Mouse (Mus musculus) embryonic stem cell, embryonic (primary cell): ENCODE results near the gene Gm20388.

Experiments used
- CTCF ChIA-PET, 4 experiments: fragments of 300-600 bp in 2 of 4; fragments of 350-600 bp in 2 of 4; sonication (Branson Sonifier 250); formaldehyde crosslinking; loops; one replicate each; lab custom pipeline; 2022; ENCODE audit warnings: inconsistent platforms in 2 of 4; lab: Charles Lee
- POLR2A ChIA-PET, 4 experiments: fragments of 300-600 bp in 2 of 4; fragments of 350-600 bp in 2 of 4; sonication (Branson Sonifier 250); formaldehyde crosslinking; loops; one replicate each; lab custom pipeline; 2022; ENCODE audit warnings: antibody characterized with exemption in 4 of 4, inconsistent platforms in 1 of 4; lab: Charles Lee

Gene Gm20388

GRCm38 (mm10) chr8:122197342-122197741, 2286.7 kb downstream of the Gm20388 start:
- ChIA-PET POLR2A (no interaction called here), CTCF (interaction anchor here in 2 of 4 experiments (0.6 to 0.7 kb wide), 2 partner anchors 57 to 553 kb away, joined by 3 to 6 read pairs; no protein-coding TSS in a partner anchor)

- CTCF ChIA-PET = interaction anchor here in 2 of 4 experiments (0.9 to 1.0 kb wide), 2 partner anchors 17 to 71 kb away, joined by 3 read pairs; no protein-coding TSS in a partner anchor
- POLR2A ChIA-PET = no interaction called here
Measured at GRCm38 (mm10) chr8:122198378-122199025, 2287.9 kb downstream of the Gm20388 start.

GRCm38 (mm10) chr8:122199191-122199590, 2288.6 kb downstream of the Gm20388 start:
- POLR2A ChIA-PET = interaction anchor here in 1 of 4 experiments (1.1 kb wide), 1 partner anchor 349 kb away, joined by 3 read pairs; no protein-coding TSS in a partner anchor

GRCm38 (mm10) chr8:122199841-122200240, 2289.2 kb downstream of the Gm20388 start:
- POLR2A ChIA-PET = interaction anchor here in 2 of 4 experiments (0.6 to 1.6 kb wide), 6 partner anchors 12 to 349 kb away, joined by 3 to 4 read pairs (median 3); no protein-coding TSS in a partner anchor
- CTCF ChIA-PET = no interaction called here

More at GRCm38 (mm10) chr8:122199191-122199590, 2288.6 kb downstream of the Gm20388 start:
- CTCF ChIA-PET = interaction anchor here in 2 of 4 experiments (0.9 to 1.0 kb wide), 2 partner anchors 16 to 70 kb away, joined by 3 read pairs; no protein-coding TSS in a partner anchor

- POLR2A ChIA-PET = interaction anchor here in 1 of 4 experiments (0.8 kb wide), 1 partner anchor 11 kb away, joined by 3 read pairs; no protein-coding TSS in a partner anchor
- CTCF ChIA-PET = interaction anchor here in 2 of 4 experiments (0.6 to 1.7 kb wide), 2 partner anchors 17 to 75 kb away, joined by 3 to 4 read pairs; no protein-coding TSS in a partner anchor
Measured at GRCm38 (mm10) chr8:122211591-122211990, 2300.9 kb downstream of the Gm20388 start.

GRCm38 (mm10) chr8:122215630-122216029, 2305.0 kb downstream of the Gm20388 start:
- CTCF ChIA-PET = interaction anchor here in 1 of 4 experiments (1.3 kb wide), 2 partner anchors 17 to 54 kb away, joined by 3 to 4 read pairs; no protein-coding TSS in a partner anchor
- POLR2A ChIA-PET = interaction anchor here in 1 of 4 experiments (1.4 kb wide), 1 partner anchor 16 kb away, joined by 3 read pairs; no protein-coding TSS in a partner anchor

GRCm38 (mm10) chr8:122216433-122216832, 2305.8 kb downstream of the Gm20388 start:
- ChIA-PET CTCF (interaction anchor here in 1 of 4 experiments (1.3 kb wide), 2 partner anchors 18 to 53 kb away, joined by 3 to 4 read pairs; no protein-coding TSS in a partner anchor), POLR2A (interaction anchor here in 1 of 4 experiments (1.4 kb wide), 1 partner anchor 16 kb away, joined by 3 read pairs; no protein-coding TSS in a partner anchor)

GRCm38 (mm10) chr8:122217456-122218177, 2307.0 kb downstream of the Gm20388 start:
- ChIA-PET CTCF (interaction anchor here in 1 of 4 experiments (1.1 kb wide), 1 partner anchor 12 kb away, joined by 6 read pairs; no protein-coding TSS in a partner anchor), POLR2A (interaction anchor here in 1 of 4 experiments (1.0 to 1.3 kb wide), 2 partner anchors 11 to 33 kb away, joined by 3 read pairs; no protein-coding TSS in a partner anchor)

GRCm38 (mm10) chr8:122223976-122224649, 2313.5 kb downstream of the Gm20388 start:
- ChIA-PET POLR2A (interaction anchor here in 1 of 4 experiments (0.7 kb wide), 1 partner anchor 51 kb away, joined by 3 read pairs; no protein-coding TSS in a partner anchor), CTCF (interaction anchor here in 1 of 4 experiments (0.5 kb wide), 1 partner anchor 424 kb away, joined by 3 read pairs; no protein-coding TSS in a partner anchor)

- CTCF ChIA-PET = no interaction called here
- POLR2A ChIA-PET = no interaction called here
Measured at GRCm38 (mm10) chr8:122224650-122225022, 2314.0 kb downstream of the Gm20388 start.

- ChIA-PET POLR2A (interaction anchor here in 1 of 4 experiments (0.9 to 1.1 kb wide), 2 partner anchors 298 to 319 kb away, joined by 3 read pairs; partner anchors contain the start of gene Slc7a5), CTCF (interaction anchor here in 1 of 4 experiments (0.6 kb wide), 1 partner anchor 121 kb away, joined by 4 read pairs; no protein-coding TSS in a partner anchor)
Measured at GRCm38 (mm10) chr8:122225446-122225845, 2314.8 kb downstream of the Gm20388 start.

GRCm38 (mm10) chr8:122227345-122227744, 2316.7 kb downstream of the Gm20388 start:
- POLR2A ChIA-PET = interaction anchor here in 1 of 4 experiments (0.6 kb wide), 1 partner anchor 175 kb away, joined by 3 read pairs; no protein-coding TSS in a partner anchor

GRCm38 (mm10) chr8:122228792-122229575, 2318.3 kb downstream of the Gm20388 start:
- CTCF ChIA-PET = interaction anchor here (0.5 to 2.9 kb wide), 35 partner anchors 10 to 1826 kb away, joined by 3 to 14 read pairs (median 4); no protein-coding TSS in a partner anchor
- POLR2A ChIA-PET = interaction anchor here in 3 of 4 experiments (0.5 to 2.3 kb wide), 39 partner anchors 8 to 814 kb away, joined by 3 to 13 read pairs (median 4); partner anchors contain the start of genes Zfpm1 (in 2 of the 3), Cyba (in 1 of the 3), Mvd (in 1 of the 3) and Slc7a5 (in 1 of the 3)

More at GRCm38 (mm10) chr8:122227345-122227744, 2316.7 kb downstream of the Gm20388 start:
- CTCF ChIA-PET = no interaction called here

- CTCF ChIA-PET = interaction anchor here (0.5 to 2.9 kb wide), 39 partner anchors 11 to 1827 kb away, joined by 3 to 14 read pairs (median 3); no protein-coding TSS in a partner anchor
- POLR2A ChIA-PET = interaction anchor here in 3 of 4 experiments (0.7 to 2.3 kb wide), 32 partner anchors 10 to 813 kb away, joined by 3 to 13 read pairs (median 4); partner anchors contain the start of genes Zfpm1 (in 2 of the 3), Cyba (in 1 of the 3) and Slc7a5 (in 1 of the 3)
Measured at GRCm38 (mm10) chr8:122229819-122230711, 2319.4 kb downstream of the Gm20388 start.

- POLR2A ChIA-PET = interaction anchor here in 2 of 4 experiments (1.0 to 2.3 kb wide), 8 partner anchors 13 to 323 kb away, joined by 3 to 6 read pairs (median 4); partner anchors contain the start of gene Slc7a5 (in 1 of the 2)
- CTCF ChIA-PET = interaction anchor here (0.6 to 2.9 kb wide), 22 partner anchors 13 to 600 kb away, joined by 3 to 14 read pairs (median 3); partner anchors contain the start of gene Jph3 (in 1 of the 4)
Measured at GRCm38 (mm10) chr8:122230712-122231337, 2320.2 kb downstream of the Gm20388 start.
